Mouse (Mus musculus): ENCODE data around the gene Prss35. TPM values are rescaled to one million over a fixed set of nuclear protein-coding genes. Genes with fewer than 3 reads are reported as not detected.

The Prss35 gene
- 0.08 and 0.19 TPM in 2 replicates for polyA plus RNA-seq (2012; rRNA removed)

- no peak for DNase-seq (ENCODE audit: low read depth)
Observed at GRCm38 (mm10) chr9:86742959-86743911, at the start of gene Prss35. TSS of gene Prss35 (plus strand) at chr9:86743649.

- DNase-seq (ENCODE audit: low read depth) = peak; percentile 77
Observed at GRCm38 (mm10) chr9:86693935-86694334, 49.5 kb upstream of the Prss35 start.

GRCm38 (mm10) chr9:86694644-86695043, 48.8 kb upstream of the Prss35 start:
- no peak for DNase-seq (ENCODE audit: low read depth)

GRCm38 (mm10) chr9:86695199-86695817, 48.1 kb upstream of the Prss35 start:
- DNase-seq (ENCODE audit: low read depth) = no peak

- DNase-seq (ENCODE audit: low read depth) = no peak
Observed at GRCm38 (mm10) chr9:86695818-86696261, 47.6 kb upstream of the Prss35 start, which contains the start of gene Me1. TSS of gene Me1 (minus strand) at chr9:86695953.

- DNase-seq (ENCODE audit: low read depth) = no peak
Observed at GRCm38 (mm10) chr9:86701264-86701663, 42.2 kb upstream of the Prss35 start.

- DNase-seq (ENCODE audit: low read depth) = no peak
Observed at GRCm38 (mm10) chr9:86701844-86702243, 41.6 kb upstream of the Prss35 start.

GRCm38 (mm10) chr9:86707431-86707830, 36.0 kb upstream of the Prss35 start:
- no peak for DNase-seq (ENCODE audit: low read depth)

GRCm38 (mm10) chr9:86708921-86709320, 34.5 kb upstream of the Prss35 start:
- DNase-seq (ENCODE audit: low read depth) = no peak

GRCm38 (mm10) chr9:86710091-86710634, 33.3 kb upstream of the Prss35 start:
- DNase-seq (ENCODE audit: low read depth) = peak; percentile 97

- no peak for DNase-seq (ENCODE audit: low read depth)
Observed at GRCm38 (mm10) chr9:86712648-86713047, 30.8 kb upstream of the Prss35 start.

GRCm38 (mm10) chr9:86714089-86714488, 29.4 kb upstream of the Prss35 start:
- DNase-seq (ENCODE audit: low read depth) = no peak

GRCm38 (mm10) chr9:86716540-86716939, 26.9 kb upstream of the Prss35 start:
- DNase-seq (ENCODE audit: low read depth) = no peak

- DNase-seq (ENCODE audit: low read depth) = no peak
Observed at GRCm38 (mm10) chr9:86717119-86717518, 26.3 kb upstream of the Prss35 start.

- DNase-seq (ENCODE audit: low read depth) = no peak
Observed at GRCm38 (mm10) chr9:86720227-86720626, 23.2 kb upstream of the Prss35 start.

GRCm38 (mm10) chr9:86720794-86721193, 22.7 kb upstream of the Prss35 start:
- no peak for DNase-seq (ENCODE audit: low read depth)

GRCm38 (mm10) chr9:86725066-86725465, 18.4 kb upstream of the Prss35 start:
- no peak for DNase-seq (ENCODE audit: low read depth)

GRCm38 (mm10) chr9:86725604-86726380, 17.7 kb upstream of the Prss35 start:
- no peak for DNase-seq (ENCODE audit: low read depth)

GRCm38 (mm10) chr9:86726381-86726720, 17.1 kb upstream of the Prss35 start:
- DNase-seq (ENCODE audit: low read depth) = no peak

- DNase-seq (ENCODE audit: low read depth) = peak; percentile 81
Observed at GRCm38 (mm10) chr9:86728214-86728814, 15.1 kb upstream of the Prss35 start.

GRCm38 (mm10) chr9:86729084-86729483, 14.4 kb upstream of the Prss35 start:
- no peak for DNase-seq (ENCODE audit: low read depth)
